Mouse (Mus musculus) lung, postnatal 0 days (tissue): ENCODE results near the gene Plppr1.
"Not testable (repeated sequence)": the region's sequence is repeated elsewhere in the genome, so short reads cannot be mapped to it uniquely, and the experiment has no call there.

Source experiments
- CTCF ChIP-seq: IDR thresholded peaks from 2 replicates; pipeline ENCODE4 v1.5.1; 2016; ENCODE audit warnings: antibody characterized with exemption, mild to moderate bottlenecking
- EP300 ChIP-seq: IDR thresholded peaks from 2 replicates; pipeline ENCODE4 v1.6.1; 2016; ENCODE audit warnings: antibody characterized with exemption, mild to moderate bottlenecking, control low read depth

DNA sequence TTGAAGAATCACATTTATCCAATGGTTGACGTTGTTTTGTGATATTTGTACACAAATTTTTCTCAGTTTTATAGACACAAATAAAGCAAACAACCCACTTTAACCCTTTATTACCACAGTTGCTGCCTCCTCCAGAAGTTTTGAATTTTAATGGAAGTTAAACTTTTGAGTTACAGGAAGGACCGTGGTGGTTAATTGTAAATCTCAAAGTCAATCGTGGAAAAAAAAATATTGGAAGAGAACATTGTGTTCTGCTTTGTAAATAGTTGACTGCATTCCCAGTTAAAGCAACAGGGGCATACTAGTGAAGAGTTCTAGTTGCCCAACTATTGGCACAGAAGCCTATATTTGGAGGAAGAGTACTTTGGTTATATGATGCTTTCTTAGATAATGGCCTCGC is 278.9 kb downstream of the Plppr1 start:
- not testable (repeated sequence) for TF ChIP-seq CTCF, EP300
